Mouse (Mus musculus) kidney, embryonic 15.5 days (tissue): Measurements from ENCODE around the gene Mrtfa. TPM values are rescaled to one million over a fixed set of nuclear protein-coding genes. Genes with fewer than 3 reads are reported as not detected.

Source experiments
- ATAC-seq: fragments of 200-750 bp; cut with Nextera tagmentation; replicated peaks from 2 replicates; pipeline ENCODE4 v1.8.0; 2017; ENCODE audit warnings: moderate TSS enrichment; ENCODE audit not compliant: low FRiP score
- H3K27ac ChIP-seq: fragments of 300-500 bp; sonication (generic); 2 replicates; pipeline ENCODE4 v1.5.1; 2015; ENCODE audit warnings: mild to moderate bottlenecking, inconsistent platforms
- H3K27me3 ChIP-seq: fragments of 300-500 bp; sonication (generic); 2 replicates; pipeline ENCODE4 v1.6.1; 2015; ENCODE audit warnings: inconsistent platforms
- H3K36me3 ChIP-seq: fragments of 300-500 bp; sonication (generic); 2 replicates; pipeline ENCODE4 v1.6.1; 2015; ENCODE audit warnings: inconsistent platforms
- H3K4me1 ChIP-seq: fragments of 300-500 bp; sonication (generic); 2 replicates; pipeline ENCODE4 v1.6.1; 2015; ENCODE audit warnings: inconsistent platforms
- H3K4me2 ChIP-seq: fragments of 300-500 bp; sonication (generic); 2 replicates; pipeline ENCODE4 v1.6.1; 2015; ENCODE audit warnings: moderate library complexity, mild to moderate bottlenecking, inconsistent platforms
- H3K4me3 ChIP-seq: fragments of 300-500 bp; sonication (generic); replicated peaks from 2 replicates; pipeline ENCODE4 v1.5.1; 2015; ENCODE audit warnings: mild to moderate bottlenecking, inconsistent platforms
- H3K9ac ChIP-seq: fragments of 300-500 bp; sonication (generic); 2 replicates; pipeline ENCODE4 v1.6.1; 2015; ENCODE audit warnings: mild to moderate bottlenecking, inconsistent platforms
- H3K9me3 ChIP-seq: fragments of 300-500 bp; sonication (generic); replicated peaks from 2 replicates; pipeline ENCODE4 v1.6.1; 2016; ENCODE audit warnings: inconsistent platforms
- WGBS: fragments of 180-500 bp; shearing (Covaris S2); methylation state at CpG from one replicate; pipeline ENCODE4 v1.1.7; 2015; ENCODE audit warnings: mixed read lengths; 5-methylcytosine and 5-hydroxymethylcytosine counted together
- polyA plus RNA-seq: library from polyadenylated mRNA; unstranded; fragments of >200 nt; fragmentation: Nextera tagmentation; extraction: Ambion mirVana; gene quantifications from 2 replicates; pipeline ENCODE4 v1.2.1, GENCODE M21; 2015

Mrtfa gene
- polyA plus RNA-seq, result 23.4 and 27.0 TPM in 2 replicates

- Histone ChIP-seq H3K9ac (peak within 1 kb of the TSS; percentile 89), H3K27ac (peak within 1 kb of the TSS; percentile 78), H3K36me3 (peaks cover 3% of the 10 kb centered on the region; the same call in 1 of the 2 replicates), H3K4me1 (peaks cover 34% of the 10 kb centered on the region), H3K9me3 (no peaks in the 10 kb centered on the region), H3K4me3 (peak within 1 kb of the TSS; percentile 96), H3K27me3 (no peaks in the 10 kb centered on the region), H3K4me2 (peak within 1 kb of the TSS; percentile 90)
- peak; percentile 99 for ATAC-seq
- whole genome bisulfite sequencing, result under 1% methylated on average over 48 of the region's 48 CpGs
Measured at GRCm38 (mm10) chr15:81190630-81191178, at the start of gene Mrtfa. Gene Mrtfa, minus strand, starts transcription at chr15:81190757.

DNA sequence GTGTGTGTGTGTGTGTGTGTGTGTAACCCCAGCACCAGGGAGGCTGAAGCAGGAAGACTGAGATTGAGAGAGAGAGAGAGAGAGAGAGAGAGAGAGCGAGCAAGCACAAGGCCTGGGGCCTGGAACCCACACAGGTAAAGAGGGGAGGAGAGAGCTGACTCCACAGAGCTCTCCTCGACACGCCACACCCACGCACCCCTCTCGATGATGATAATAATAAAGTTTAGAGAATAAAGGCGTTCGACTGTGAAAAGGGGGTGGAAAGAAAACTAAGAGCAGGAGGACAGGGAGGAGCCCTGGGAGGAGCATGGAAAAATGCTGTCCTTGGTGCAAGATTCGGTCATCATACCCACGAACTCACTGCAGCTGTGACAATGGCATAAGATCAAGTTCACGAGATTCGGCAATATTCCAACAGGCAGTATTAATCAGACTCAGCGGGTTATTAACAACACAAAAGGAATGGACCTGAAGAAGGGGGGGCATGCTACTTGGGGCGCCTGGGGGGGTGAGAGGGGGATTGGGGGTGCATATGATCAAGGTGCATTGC is 49.3 kb upstream of the Mrtfa start:
- Histone ChIP-seq H3K9me3 (0 out of 2 replicates have a peak, but pooled peaks cover 3% of the 10 kb centered on the region), H3K27ac (no peak overlapping the region), H3K9ac (no peak overlapping the region), H3K36me3 (no peaks in the 10 kb centered on the region), H3K4me3 (no peak overlapping the region), H3K4me2 (no peak overlapping the region), H3K27me3 (peaks cover 19% of the 10 kb centered on the region), H3K4me1 (peaks cover 22% of the 10 kb centered on the region)
- WGBS, result 75% methylated on average over 13 of the region's 13 CpGs
- no peak for ATAC-seq

DNA sequence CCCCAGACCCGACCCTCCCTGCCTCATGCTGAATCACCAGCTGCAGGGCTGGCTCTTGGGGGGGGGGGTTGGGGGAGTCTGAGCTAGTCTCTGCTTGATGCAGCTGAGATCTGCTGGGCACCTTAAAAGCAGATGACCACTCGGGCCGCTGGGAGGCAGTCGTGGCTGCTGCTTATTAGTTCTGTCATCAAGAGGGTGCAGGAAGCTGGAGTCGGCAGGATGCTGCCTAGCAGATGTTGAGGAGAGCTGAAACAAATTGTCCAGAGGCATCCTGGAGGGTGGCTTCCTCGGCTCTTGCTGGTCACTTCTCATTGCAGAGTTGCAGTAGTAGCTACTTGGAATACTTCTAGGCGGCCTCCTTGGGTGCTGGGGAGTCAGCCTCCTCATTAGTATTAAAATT is 48.7 kb upstream of the Mrtfa start:
- WGBS, result 32% methylated on average over 7 of the region's 7 CpGs
- no peak overlapping the region for H3K4me2 ChIP-seq
- H3K4me3 ChIP-seq, result no peak overlapping the region
- peaks cover 23% of the 10 kb centered on the region for H3K4me1 ChIP-seq
- H3K9me3 ChIP-seq, result no peaks in the 10 kb centered on the region
- ATAC-seq, result no peak
- H3K27me3 ChIP-seq, result peaks cover 24% of the 10 kb centered on the region
- H3K27ac ChIP-seq, result no peak overlapping the region
- no peaks in the 10 kb centered on the region for H3K36me3 ChIP-seq
- H3K9ac ChIP-seq, result no peak overlapping the region

DNA sequence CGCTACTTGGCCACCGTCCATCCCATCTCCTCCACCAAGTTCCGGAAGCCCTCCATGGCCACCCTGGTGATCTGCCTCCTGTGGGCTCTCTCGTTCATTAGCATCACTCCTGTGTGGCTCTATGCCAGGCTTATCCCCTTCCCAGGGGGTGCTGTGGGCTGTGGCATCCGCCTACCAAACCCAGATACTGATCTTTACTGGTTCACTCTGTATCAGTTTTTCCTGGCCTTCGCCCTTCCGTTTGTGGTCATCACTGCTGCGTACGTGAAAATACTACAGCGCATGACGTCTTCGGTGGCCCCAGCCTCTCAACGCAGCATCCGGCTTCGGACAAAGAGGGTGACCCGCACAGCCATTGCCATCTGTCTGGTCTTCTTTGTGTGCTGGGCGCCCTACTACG is 46.9 kb upstream of the Mrtfa start:
- H3K9me3 ChIP-seq, result no peaks in the 10 kb centered on the region
- no peak overlapping the region for H3K9ac ChIP-seq
- no peak for ATAC-seq
- 93% methylated on average over 18 of the region's 18 CpGs for WGBS
- no peak overlapping the region for H3K4me2 ChIP-seq
- no peak overlapping the region for H3K4me3 ChIP-seq
- peaks cover 31% of the 10 kb centered on the region for H3K27me3 ChIP-seq
- peaks cover 23% of the 10 kb centered on the region for H3K4me1 ChIP-seq
- H3K36me3 ChIP-seq, result no peaks in the 10 kb centered on the region
- no peak overlapping the region for H3K27ac ChIP-seq

- Histone ChIP-seq H3K4me3 (peak overlapping the region; percentile 47), H3K27me3 (peaks cover 31% of the 10 kb centered on the region), H3K9me3 (no peaks in the 10 kb centered on the region), H3K27ac (no peak overlapping the region), H3K4me2 (peak overlapping the region; percentile 85), H3K4me1 (peaks cover 23% of the 10 kb centered on the region), H3K9ac (no peak overlapping the region), H3K36me3 (no peaks in the 10 kb centered on the region)
- no peak for ATAC-seq
- WGBS, result 4% methylated on average over 8 of the region's 8 CpGs
Measured at GRCm38 (mm10) chr15:81236062-81236461, 45.5 kb upstream of the Mrtfa start.

DNA sequence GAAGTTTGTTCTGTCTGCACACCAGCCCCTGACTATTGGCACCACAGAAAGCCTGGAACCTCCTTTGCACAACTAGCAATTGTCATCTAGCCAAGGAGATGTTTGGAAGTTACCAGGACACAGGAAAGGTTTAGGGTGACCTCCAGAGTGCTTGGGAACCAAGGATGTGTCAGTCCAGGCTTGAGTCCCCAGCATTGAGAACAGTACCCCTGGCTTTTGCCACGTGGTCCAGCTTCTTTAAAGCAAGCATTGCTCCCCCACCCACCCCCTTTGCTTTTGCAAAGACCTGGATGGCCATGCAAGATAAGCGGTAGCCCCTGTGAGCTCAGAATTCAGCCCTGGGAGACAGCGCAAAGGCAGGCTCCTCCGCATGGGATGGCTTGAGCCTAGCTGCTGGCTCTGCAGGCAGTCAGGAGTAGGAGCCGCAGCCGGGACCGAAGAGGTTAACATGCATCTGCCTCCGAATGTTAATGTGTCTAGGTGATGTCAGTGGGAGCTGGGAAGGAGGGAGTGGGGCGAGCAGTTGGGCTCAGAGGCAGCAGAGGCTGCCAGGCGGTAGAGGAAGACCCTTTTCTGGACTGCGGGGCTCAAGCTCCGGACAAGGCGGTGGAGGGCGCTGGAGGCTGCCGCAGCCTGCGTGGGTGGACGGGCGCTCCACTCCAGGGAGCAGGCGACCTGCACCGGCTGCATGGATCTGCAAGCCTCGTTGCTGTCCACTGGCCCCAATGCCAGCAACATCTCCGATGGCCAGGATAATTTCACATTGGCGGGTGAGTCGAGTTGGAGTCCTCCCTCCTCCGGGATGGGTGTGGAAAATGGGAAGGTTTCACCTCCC is 44.7 kb upstream of the Mrtfa start, which contains the start of gene Mchr1:
Gene Mchr1, plus strand, starts transcription at position 414 of the 835 bp plus-strand sequence.
- Histone ChIP-seq H3K4me1 (peaks cover 18% of the 10 kb centered on the region), H3K9ac (peak within 1 kb of the TSS; percentile 47), H3K4me3 (peak within 1 kb of the TSS; percentile 47), H3K27ac (no peak within 1 kb of the TSS), H3K27me3 (peaks cover 31% of the 10 kb centered on the region), H3K36me3 (no peaks in the 10 kb centered on the region), H3K9me3 (no peaks in the 10 kb centered on the region), H3K4me2 (peak within 1 kb of the TSS; percentile 85)
- 1% methylated on average over 25 of the region's 25 CpGs for WGBS
- peak; percentile 86 for ATAC-seq

DNA sequence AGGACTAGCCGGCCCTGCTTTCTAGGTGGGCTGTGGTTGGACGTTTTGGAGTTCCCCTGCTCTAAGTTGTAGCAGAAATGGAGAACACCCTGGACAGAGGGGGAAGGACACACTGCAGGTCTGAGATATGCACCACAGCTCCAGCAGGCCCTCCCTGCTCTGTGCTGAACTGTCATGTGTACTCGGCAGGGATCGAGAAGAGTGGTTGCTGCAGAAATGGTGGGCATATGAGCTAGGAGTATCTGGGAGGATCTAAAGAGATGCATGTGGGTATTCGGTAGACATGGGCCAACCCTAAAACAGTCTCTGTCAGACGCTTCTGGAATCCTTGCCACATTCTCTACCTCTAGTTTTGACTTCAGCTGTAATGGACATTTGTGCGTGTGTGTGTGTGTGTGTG is 40.8 kb upstream of the Mrtfa start:
- H3K9me3 ChIP-seq, result no peaks in the 10 kb centered on the region
- H3K27me3 ChIP-seq, result peaks cover 18% of the 10 kb centered on the region
- ATAC-seq, result no peak
- H3K9ac ChIP-seq, result no peak overlapping the region
- peaks cover 15% of the 10 kb centered on the region for H3K4me1 ChIP-seq
- H3K4me3 ChIP-seq, result no peak overlapping the region
- 81% methylated on average over 7 of the region's 7 CpGs for WGBS
- H3K4me2 ChIP-seq, result no peak overlapping the region
- no peaks in the 10 kb centered on the region for H3K36me3 ChIP-seq
- no peak overlapping the region for H3K27ac ChIP-seq

DNA sequence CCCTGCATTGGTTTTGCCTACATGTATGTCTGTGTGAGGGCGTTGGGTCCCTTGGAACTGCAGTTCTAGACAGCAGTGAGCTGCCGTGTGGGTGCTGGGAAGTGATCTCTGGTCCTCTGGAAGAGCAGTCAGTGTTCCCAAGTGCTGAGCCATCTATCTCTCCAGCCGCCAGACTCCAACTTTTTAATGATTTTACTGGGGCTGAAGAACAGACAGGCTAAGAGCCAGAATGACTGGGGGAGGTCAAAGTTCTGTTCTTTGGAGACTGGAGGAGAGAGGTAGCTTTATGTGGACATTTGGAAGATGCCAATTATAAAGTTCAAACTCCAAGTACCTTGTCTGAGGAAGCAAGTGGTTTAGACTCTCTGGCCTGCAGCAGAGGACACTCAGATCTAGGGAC is 39.2 kb upstream of the Mrtfa start:
- WGBS, result 67% methylated on average over 3 of the region's 3 CpGs
- no peak for ATAC-seq
- Histone ChIP-seq H3K4me1 (no peaks in the 10 kb centered on the region), H3K4me2 (no peak overlapping the region), H3K27ac (no peak overlapping the region), H3K9me3 (no peaks in the 10 kb centered on the region), H3K27me3 (peaks cover 12% of the 10 kb centered on the region), H3K36me3 (no peaks in the 10 kb centered on the region), H3K9ac (no peak overlapping the region), H3K4me3 (no peak overlapping the region)

GRCm38 (mm10) chr15:81228258-81228657 is 37.7 kb upstream of the Mrtfa start:
- H3K9ac ChIP-seq, result no peak overlapping the region
- no peaks in the 10 kb centered on the region for H3K4me1 ChIP-seq
- no peaks in the 10 kb centered on the region for H3K36me3 ChIP-seq
- H3K4me2 ChIP-seq, result no peak overlapping the region
- no peak for ATAC-seq
- peaks cover under 1% of the 10 kb centered on the region; the same call in 1 of the 2 replicates for H3K27me3 ChIP-seq
- H3K9me3 ChIP-seq, result no peaks in the 10 kb centered on the region
- H3K4me3 ChIP-seq, result no peak overlapping the region
- H3K27ac ChIP-seq, result no peak overlapping the region
- WGBS, result 91% methylated on average over 3 of the region's 3 CpGs

DNA sequence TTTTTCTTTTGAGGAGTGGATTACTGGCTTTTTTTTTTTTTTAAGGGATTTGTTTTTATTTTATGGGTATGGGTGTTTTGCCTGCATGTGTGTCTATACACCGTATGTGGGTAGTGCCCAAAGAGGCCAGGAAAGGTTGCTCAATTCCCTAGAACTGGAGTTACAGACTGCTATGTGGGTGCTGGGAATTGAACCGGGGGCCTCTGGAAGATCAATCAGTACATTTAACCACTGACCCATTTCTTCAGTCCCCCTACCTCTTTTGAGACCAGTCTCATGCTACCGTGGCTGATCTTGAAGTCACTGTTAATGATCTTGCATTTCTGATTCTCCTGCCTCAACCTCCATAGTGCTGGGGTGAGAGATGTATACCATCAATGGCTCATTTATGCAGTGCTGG is 36.7 kb upstream of the Mrtfa start:
- no peak overlapping the region for H3K9ac ChIP-seq
- no peak overlapping the region for H3K4me3 ChIP-seq
- H3K4me1 ChIP-seq, result no peaks in the 10 kb centered on the region
- ATAC-seq, result no peak
- no peak overlapping the region for H3K27ac ChIP-seq
- no peak overlapping the region for H3K4me2 ChIP-seq
- H3K27me3 ChIP-seq, result 0 out of 2 replicates have a peak, but pooled peaks cover under 1% of the 10 kb centered on the region
- WGBS, result 85% methylated on average over 3 of the region's 3 CpGs
- no peaks in the 10 kb centered on the region for H3K9me3 ChIP-seq
- no peaks in the 10 kb centered on the region for H3K36me3 ChIP-seq

- H3K27ac ChIP-seq, result no peak overlapping the region
- no peak overlapping the region for H3K4me3 ChIP-seq
- WGBS, result 78% methylated on average over 4 of the region's 4 CpGs
- H3K9me3 ChIP-seq, result no peaks in the 10 kb centered on the region
- H3K27me3 ChIP-seq, result 0 out of 2 replicates have a peak, but pooled peaks cover 3% of the 10 kb centered on the region
- H3K9ac ChIP-seq, result no peak overlapping the region
- H3K4me2 ChIP-seq, result no peak overlapping the region
- no peaks in the 10 kb centered on the region for H3K4me1 ChIP-seq
- no peak for ATAC-seq
- H3K36me3 ChIP-seq, result no peaks in the 10 kb centered on the region
Measured at GRCm38 (mm10) chr15:81226796-81227195, 36.2 kb upstream of the Mrtfa start.

DNA sequence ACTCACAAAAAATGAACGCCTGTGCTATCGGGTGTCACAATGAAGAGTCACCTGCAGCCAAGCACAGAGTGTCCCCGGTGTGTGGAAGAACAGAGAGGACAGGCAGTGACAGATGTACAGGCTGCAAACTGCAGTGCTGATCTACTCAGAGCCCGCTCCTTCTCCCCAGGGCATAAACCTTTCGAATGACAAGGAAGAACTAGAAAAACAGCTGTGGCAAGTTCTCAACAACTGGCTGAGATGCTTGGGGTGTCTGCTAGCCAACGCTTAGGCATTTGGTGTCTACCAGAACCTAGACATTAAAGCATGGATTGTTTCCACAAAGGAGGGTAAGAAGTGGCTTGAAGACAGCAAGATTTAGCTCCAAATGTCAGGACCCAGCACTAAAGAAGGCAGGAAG is 35.2 kb upstream of the Mrtfa start:
- ATAC-seq, result no peak
- Histone ChIP-seq H3K4me3 (no peak overlapping the region), H3K9ac (no peak overlapping the region), H3K4me1 (no peaks in the 10 kb centered on the region), H3K4me2 (no peak overlapping the region), H3K27ac (no peak overlapping the region), H3K27me3 (0 out of 2 replicates have a peak, but pooled peaks cover 3% of the 10 kb centered on the region), H3K9me3 (no peaks in the 10 kb centered on the region), H3K36me3 (no peaks in the 10 kb centered on the region)
- whole genome bisulfite sequencing, result 56% methylated on average over 6 of the region's 6 CpGs
